In genomic region chr16:24913641-24914392, GRCm38 (mm10) we compare ENCODE assay signal across 10 mouse cellular contexts.
DNase-seq lines count a peak whose midpoint lies in the region; ATAC-seq lines count a peak whose summit lies in the region.
"Had no signal": no experiment of that assay in that cellular context is flagged by ENCODE, and none has a peak within 500 bp of the region (broad histone marks: within the 10 kb centered on the region; RNA-seq: fewer than 3 reads in every experiment).

No protein-coding gene starts in this region.

- H3K27me3 ChIP-seq in heart, embryonic 12.5 days (replicated peaks), result no peaks in the 10 kb centered on the region
- no peaks in the 10 kb centered on the region for H3K27me3 ChIP-seq in neural tube, embryonic 15.5 days (replicated peaks)
- H3K27me3 ChIP-seq: limb, embryonic 12.5 days; neural tube, embryonic 12.5 days had no signal

- peaks cover 33% of the 10 kb centered on the region for H3K4me1 ChIP-seq in heart, embryonic 12.5 days (replicated peaks)
- peaks cover 17% of the 10 kb centered on the region for H3K4me1 ChIP-seq in neural tube, embryonic 15.5 days
- H3K4me1 ChIP-seq: neural tube, embryonic 12.5 days had no signal

- peak; percentile 79 for DNase-seq in adrenal gland, adult 2 months
- no peak for DNase-seq in adrenal gland, postnatal 25 days
- DNase-seq in kidney, adult 8-10 months, result peak; percentile 22 to 36
- no peak for DNase-seq in kidney, adult 18-20 months
- no peak for DNase-seq in frontal cortex, postnatal 36 days (ENCODE audit: low spot score in 2 of 2)
- DNase-seq in spleen, postnatal 4 days (ENCODE audit: low spot score in 2 of 2), result no peak

- no peaks in the 10 kb centered on the region for H3K9me3 ChIP-seq in heart, embryonic 12.5 days (replicated peaks)
- no peaks in the 10 kb centered on the region for H3K9me3 ChIP-seq in neural tube, embryonic 15.5 days (replicated peaks)
- H3K9me3 ChIP-seq: limb, embryonic 12.5 days; neural tube, embryonic 12.5 days had no signal

- H3K9ac ChIP-seq in heart, embryonic 12.5 days, result no peak overlapping the region
- H3K9ac ChIP-seq in neural tube, embryonic 15.5 days (replicated peaks), result no peak overlapping the region
- H3K9ac ChIP-seq: limb, embryonic 12.5 days; neural tube, embryonic 12.5 days had no signal

- no peak for ATAC-seq in heart, embryonic 12.5 days (ENCODE audit: insufficient number of reproducible peaks, low FRiP score)
- ATAC-seq in neural tube, embryonic 15.5 days (ENCODE audit: low FRiP score), result 0 out of 2 replicates have a peak, but pooled peaks have one; percentile 28

- WGBS in heart, embryonic 12.5 days, result 64% methylated on average over 7 of the region's 7 CpGs
- 79% methylated on average over 7 of the region's 7 CpGs for WGBS in neural tube, embryonic 15.5 days

- no peak overlapping the region for H3K4me3 ChIP-seq in heart, embryonic 12.5 days
- no peak overlapping the region for H3K4me3 ChIP-seq in neural tube, embryonic 15.5 days (replicated peaks)
- H3K4me3 ChIP-seq: limb, embryonic 12.5 days; neural tube, embryonic 12.5 days had no signal

- H3K4me2 ChIP-seq in heart, embryonic 12.5 days, result no peak overlapping the region
- no peak overlapping the region for H3K4me2 ChIP-seq in neural tube, embryonic 15.5 days
- H3K4me2 ChIP-seq: limb, embryonic 12.5 days; neural tube, embryonic 12.5 days had no signal

- H3K27ac ChIP-seq in heart, embryonic 12.5 days (ENCODE audit: poor library complexity, severe bottlenecking), result peak overlapping the region; percentile 38; the same call in 1 of the 2 replicates
- peak overlapping the region; percentile 45 for H3K27ac ChIP-seq in neural tube, embryonic 15.5 days (replicated peaks)
- H3K27ac ChIP-seq: limb, embryonic 12.5 days; neural tube, embryonic 12.5 days had no signal

- no peaks in the 10 kb centered on the region for H3K36me3 ChIP-seq in heart, embryonic 12.5 days
- H3K36me3 ChIP-seq in neural tube, embryonic 15.5 days, result no peaks in the 10 kb centered on the region
- H3K36me3 ChIP-seq: limb, embryonic 12.5 days; neural tube, embryonic 12.5 days had no signal

Comparison
In these comparisons a context has a peak if more than half of its experiments do, and no peak if none do; other contexts are left out.
1. DNase-seq: peak in adrenal gland, adult 2 months (single experiment) and kidney, adult 8-10 months (2 of 2); none in adrenal gland, postnatal 25 days (single experiment), kidney, adult 18-20 months (single experiment), frontal cortex, postnatal 36 days (0 of 2) and spleen, postnatal 4 days (0 of 2).